Mouse (Mus musculus) intestine, embryonic 15.5 days (tissue): Measurements from ENCODE around the gene Slc12a1. TPM values are rescaled to one million over a fixed set of nuclear protein-coding genes. Genes with fewer than 3 reads are reported as not detected.
A peak's percentile ranks its signal among the peaks of the same experiment; 100 is the strongest.

Experiments used
- ATAC-seq: fragments of 200-750 bp; cut with Nextera tagmentation; 2 replicates; pipeline ENCODE4 v1.8.0; 2017; ENCODE audit warnings: moderate TSS enrichment, moderate library complexity
- H3K27ac ChIP-seq: fragments of 300-500 bp; sonication (generic); 2 replicates; pipeline ENCODE4 v1.5.1; 2015; ENCODE audit warnings: mild to moderate bottlenecking, inconsistent platforms
- H3K27me3 ChIP-seq: fragments of 300-500 bp; sonication (generic); replicated peaks from 2 replicates; pipeline ENCODE4 v1.6.1; 2015; ENCODE audit warnings: inconsistent platforms
- H3K36me3 ChIP-seq: fragments of 300-500 bp; sonication (generic); 2 replicates; pipeline ENCODE4 v1.6.1; 2015; ENCODE audit warnings: inconsistent platforms
- H3K4me1 ChIP-seq: fragments of 300-500 bp; sonication (generic); replicated peaks from 2 replicates; pipeline ENCODE4 v1.6.1; 2015; ENCODE audit warnings: inconsistent platforms
- H3K4me2 ChIP-seq: fragments of 300-500 bp; sonication (generic); replicated peaks from 2 replicates; pipeline ENCODE4 v1.6.1; 2015; ENCODE audit warnings: mild to moderate bottlenecking, inconsistent platforms
- H3K4me3 ChIP-seq: fragments of 300-500 bp; sonication (generic); replicated peaks from 2 replicates; pipeline ENCODE4 v1.5.1; 2015; ENCODE audit warnings: inconsistent platforms
- H3K9ac ChIP-seq: fragments of 300-500 bp; sonication (generic); 2 replicates; pipeline ENCODE4 v1.6.1; 2015; ENCODE audit warnings: inconsistent platforms
- H3K9me3 ChIP-seq: fragments of 300-500 bp; sonication (generic); 2 replicates; pipeline ENCODE4 v1.6.1; 2016; ENCODE audit warnings: inconsistent platforms
- WGBS: fragments of 180-500 bp; shearing (Covaris S2); methylation state at CpG from one replicate; pipeline ENCODE4 v1.1.7; 2015; 5-methylcytosine and 5-hydroxymethylcytosine counted together
- polyA plus RNA-seq: library from polyadenylated mRNA; unstranded; fragments of >200 nt; fragmentation: Nextera tagmentation; extraction: Ambion mirVana; gene quantifications from 2 replicates; pipeline ENCODE4 v1.2.1, GENCODE M21; 2015

The Slc12a1 gene
- polyA plus RNA-seq, 1 experiment from 2014 or later, result not detected

DNA sequence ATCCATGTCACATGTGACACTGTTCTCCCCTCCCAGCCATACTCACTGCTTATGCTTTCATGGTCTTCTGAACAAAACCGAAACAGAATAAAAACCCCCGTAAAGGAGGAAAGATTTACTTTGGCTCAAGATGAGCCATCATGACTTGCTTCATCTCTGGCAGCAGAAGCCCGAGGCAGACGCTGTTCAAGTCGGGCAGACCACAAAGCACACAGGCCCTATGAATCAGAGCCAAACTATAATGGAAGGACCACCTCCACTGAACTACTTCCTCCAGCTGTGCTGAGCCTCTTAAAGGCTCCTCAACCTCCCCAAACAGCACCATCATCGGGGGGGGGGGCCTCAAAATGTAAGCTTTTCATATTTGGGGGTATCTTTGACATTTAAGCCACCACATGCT is 65.0 kb downstream of the Slc12a1 start:
- H3K4me1 ChIP-seq, result no peaks in the 10 kb centered on the region
- no peak overlapping the region for H3K9ac ChIP-seq
- no peak for ATAC-seq
- no peaks in the 10 kb centered on the region for H3K36me3 ChIP-seq
- no peak overlapping the region for H3K27ac ChIP-seq
- no peak overlapping the region for H3K4me3 ChIP-seq
- H3K9me3 ChIP-seq, result no peaks in the 10 kb centered on the region
- H3K4me2 ChIP-seq, result no peak overlapping the region
- H3K27me3 ChIP-seq, result no peaks in the 10 kb centered on the region
- WGBS, result 73% methylated on average over 6 of the region's 6 CpGs

GRCm38 (mm10) chr2:125218566-125218965 is 66.3 kb downstream of the Slc12a1 start:
- H3K4me3 ChIP-seq, result no peak overlapping the region
- H3K27me3 ChIP-seq, result no peaks in the 10 kb centered on the region
- no peak overlapping the region for H3K27ac ChIP-seq
- no peaks in the 10 kb centered on the region for H3K36me3 ChIP-seq
- no peaks in the 10 kb centered on the region for H3K9me3 ChIP-seq
- no peaks in the 10 kb centered on the region for H3K4me1 ChIP-seq
- no peak for ATAC-seq
- WGBS, result 74% methylated on average over 1 of the region's 1 CpGs
- H3K4me2 ChIP-seq, result no peak overlapping the region
- no peak overlapping the region for H3K9ac ChIP-seq

GRCm38 (mm10) chr2:125219268-125219667 is 67.0 kb downstream of the Slc12a1 start:
- Histone ChIP-seq H3K9me3 (no peaks in the 10 kb centered on the region), H3K4me1 (no peaks in the 10 kb centered on the region), H3K4me3 (no peak overlapping the region), H3K36me3 (no peaks in the 10 kb centered on the region), H3K9ac (no peak overlapping the region), H3K27ac (no peak overlapping the region), H3K4me2 (no peak overlapping the region), H3K27me3 (no peaks in the 10 kb centered on the region)
- no peak for ATAC-seq
- 74% methylated on average over 3 of the region's 3 CpGs for WGBS

DNA sequence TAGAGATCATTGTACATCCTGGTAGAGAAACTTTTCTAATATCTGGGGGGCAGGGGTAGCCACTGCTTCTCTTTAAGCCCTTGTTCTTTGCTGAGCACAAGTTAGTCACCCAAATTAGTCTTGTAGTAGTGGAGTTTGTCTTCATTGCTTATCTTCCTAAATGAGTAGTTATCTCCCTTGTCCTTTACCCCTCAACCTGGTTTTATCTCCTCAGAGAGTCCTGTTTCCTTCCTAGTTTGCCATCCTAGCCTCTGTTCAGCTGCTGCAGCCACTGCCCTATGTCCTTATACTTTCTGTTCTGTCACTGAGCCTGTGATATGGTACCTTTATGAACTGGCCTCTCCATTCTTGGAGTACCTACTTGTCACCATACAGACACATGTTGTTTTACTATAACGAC is 69.4 kb downstream of the Slc12a1 start:
- no peak for ATAC-seq
- no peak overlapping the region for H3K4me3 ChIP-seq
- H3K27ac ChIP-seq, result no peak overlapping the region
- no peaks in the 10 kb centered on the region for H3K36me3 ChIP-seq
- H3K4me1 ChIP-seq, result no peaks in the 10 kb centered on the region
- H3K9me3 ChIP-seq, result no peaks in the 10 kb centered on the region
- H3K4me2 ChIP-seq, result no peak overlapping the region
- whole genome bisulfite sequencing, result 82% methylated on average over 1 of the region's 1 CpGs
- H3K9ac ChIP-seq, result no peak overlapping the region
- no peaks in the 10 kb centered on the region for H3K27me3 ChIP-seq

DNA sequence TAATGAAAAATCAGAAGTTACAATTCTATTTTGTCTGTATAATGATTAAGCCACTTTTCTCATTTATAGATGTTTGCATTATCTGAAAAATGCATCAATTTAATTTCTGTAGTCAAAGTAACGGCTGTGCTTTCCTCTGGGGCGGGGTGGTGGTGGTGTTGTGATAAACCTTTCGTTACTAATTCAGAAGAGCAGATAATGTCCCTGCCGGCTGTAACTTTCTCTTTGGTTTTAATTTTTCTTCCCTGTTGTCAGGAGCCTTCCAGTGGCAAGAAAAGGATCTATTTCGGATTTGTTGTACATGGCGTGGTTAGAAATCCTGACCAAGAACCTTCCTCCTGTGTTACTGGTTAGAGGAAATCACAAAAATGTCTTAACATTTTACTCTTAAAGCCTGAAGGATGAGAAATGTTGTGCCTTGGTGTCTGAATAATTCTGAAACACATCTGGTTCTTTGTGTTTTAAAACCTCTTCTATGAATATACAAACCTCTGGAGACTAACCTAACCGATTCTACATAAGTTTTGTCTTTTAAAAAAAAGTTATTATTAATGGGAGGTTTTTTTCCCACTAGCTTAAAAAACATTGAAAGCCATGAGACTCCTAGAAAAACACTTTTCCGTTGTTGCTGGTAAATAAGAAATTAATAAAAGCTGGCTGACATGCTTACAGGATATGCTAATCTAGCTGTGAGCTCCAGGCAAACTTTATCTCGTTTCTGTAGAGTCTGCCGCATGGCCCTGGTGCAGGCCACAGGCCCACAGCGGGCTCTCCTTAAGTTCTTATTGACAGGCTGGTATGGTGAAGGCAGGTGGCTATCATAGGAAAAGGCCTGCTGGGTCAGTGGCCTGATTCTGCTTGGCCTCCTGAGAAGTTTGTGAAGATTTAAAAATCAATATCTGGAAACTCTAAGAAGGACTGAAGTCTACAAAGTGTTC is 76.4 kb downstream of the Slc12a1 start:
- WGBS, result 77% methylated on average over 11 of the region's 11 CpGs
- ATAC-seq, result no peak

DNA sequence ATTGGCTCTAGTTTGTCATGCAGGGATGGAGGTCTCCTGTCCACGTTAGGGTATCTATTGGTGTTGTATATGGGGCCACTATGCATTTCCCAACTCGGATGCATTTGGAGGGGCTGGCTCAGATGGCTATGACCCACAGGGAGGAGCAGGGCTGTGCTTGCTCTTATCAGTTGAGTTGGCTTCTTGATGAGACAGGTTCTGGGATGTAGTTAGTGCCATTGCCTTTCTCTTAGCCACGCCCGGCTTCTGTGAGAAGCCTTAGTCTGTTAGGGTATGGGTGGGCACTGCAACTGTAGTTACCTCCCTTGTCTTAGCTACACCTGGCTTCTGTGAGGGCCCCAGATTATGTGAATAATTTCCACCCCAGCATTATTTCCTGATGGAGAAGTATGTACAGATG is 79.9 kb downstream of the Slc12a1 start:
- Histone ChIP-seq H3K9me3 (no peaks in the 10 kb centered on the region), H3K4me3 (no peak overlapping the region), H3K27me3 (no peaks in the 10 kb centered on the region), H3K9ac (no peak overlapping the region), H3K4me2 (no peak overlapping the region), H3K36me3 (no peaks in the 10 kb centered on the region), H3K4me1 (no peaks in the 10 kb centered on the region), H3K27ac (no peak overlapping the region)
- ATAC-seq, result no peak
- 83% methylated on average over 4 of the region's 4 CpGs for WGBS

More for the DNA sequence above, 76.4 kb downstream of the Slc12a1 start:
- no peak overlapping the region for H3K27ac ChIP-seq
- no peak overlapping the region for H3K4me2 ChIP-seq
- no peaks in the 10 kb centered on the region for H3K9me3 ChIP-seq
- no peaks in the 10 kb centered on the region for H3K36me3 ChIP-seq
- H3K4me3 ChIP-seq, result no peak overlapping the region
- H3K9ac ChIP-seq, result no peak overlapping the region
- no peaks in the 10 kb centered on the region for H3K4me1 ChIP-seq
- no peaks in the 10 kb centered on the region for H3K27me3 ChIP-seq

- no peak overlapping the region for H3K27ac ChIP-seq
- no peaks in the 10 kb centered on the region for H3K9me3 ChIP-seq
- H3K4me1 ChIP-seq, result no peaks in the 10 kb centered on the region
- no peak overlapping the region for H3K9ac ChIP-seq
- H3K27me3 ChIP-seq, result no peaks in the 10 kb centered on the region
- 63% methylated on average over 2 of the region's 2 CpGs for WGBS
- no peaks in the 10 kb centered on the region for H3K36me3 ChIP-seq
- ATAC-seq, result no peak
- H3K4me2 ChIP-seq, result no peak overlapping the region
- H3K4me3 ChIP-seq, result no peak overlapping the region
Observed at GRCm38 (mm10) chr2:125233537-125233936, 81.2 kb downstream of the Slc12a1 start.

DNA sequence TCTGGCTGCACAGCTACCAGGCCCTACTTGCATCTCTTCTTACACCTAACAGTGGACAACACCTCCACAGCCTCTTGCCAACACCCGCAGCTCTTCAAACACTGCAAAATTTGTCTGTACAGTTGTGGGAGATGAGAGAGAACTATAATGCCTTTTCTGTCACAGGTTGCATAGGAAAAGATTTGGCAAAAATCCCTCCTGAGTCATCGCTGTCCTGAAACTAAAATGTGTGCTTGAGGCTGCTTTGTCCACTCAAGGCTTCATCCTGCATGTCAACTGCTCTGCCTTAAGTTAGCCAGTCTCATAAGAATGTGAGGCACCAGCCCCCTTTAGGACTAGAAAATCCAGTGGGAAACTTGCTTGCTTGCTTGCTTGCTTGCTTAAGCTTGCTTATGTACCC is 81.7 kb downstream of the Slc12a1 start:
- WGBS, result 69% methylated on average over 2 of the region's 2 CpGs
- no peak overlapping the region for H3K27ac ChIP-seq
- no peaks in the 10 kb centered on the region for H3K36me3 ChIP-seq
- no peak overlapping the region for H3K4me3 ChIP-seq
- no peaks in the 10 kb centered on the region for H3K27me3 ChIP-seq
- no peak overlapping the region for H3K9ac ChIP-seq
- H3K4me2 ChIP-seq, result no peak overlapping the region
- no peaks in the 10 kb centered on the region for H3K9me3 ChIP-seq
- ATAC-seq, result no peak
- H3K4me1 ChIP-seq, result no peaks in the 10 kb centered on the region

DNA sequence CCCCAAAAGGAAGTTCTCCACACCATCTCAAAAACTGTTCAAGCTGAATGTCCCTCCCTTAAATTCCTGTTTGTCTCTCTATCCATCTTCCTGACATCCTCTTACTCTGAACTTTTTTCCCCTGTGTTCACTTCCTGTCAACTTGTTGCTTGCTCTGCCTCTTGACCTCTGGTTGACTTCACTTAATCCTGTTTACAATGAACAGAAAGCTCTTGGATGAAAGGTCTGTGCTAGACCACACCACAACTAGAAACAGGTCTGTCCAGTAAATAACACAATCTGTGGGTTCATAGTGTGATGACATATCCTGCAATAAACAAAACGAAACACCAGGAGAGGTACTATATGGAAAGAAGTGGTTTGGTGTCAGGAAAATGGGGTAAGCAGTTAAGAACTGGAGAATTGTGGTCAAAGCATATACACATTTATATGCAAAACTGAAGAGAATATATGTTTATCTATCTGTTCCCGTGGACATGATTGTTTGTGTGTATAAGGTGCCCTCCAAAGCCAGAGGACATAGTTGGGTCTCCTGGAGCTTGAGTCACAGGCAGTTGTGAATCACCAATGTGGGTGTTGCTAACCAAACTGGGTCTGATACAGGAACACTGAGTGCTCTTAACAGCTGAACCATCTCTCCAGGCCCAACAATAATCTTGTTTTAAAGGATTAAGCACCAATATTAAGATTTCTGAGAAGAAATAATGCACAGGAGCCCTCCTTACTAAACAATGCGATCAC is 93.4 kb downstream of the Slc12a1 start:
- H3K4me1 ChIP-seq, result no peaks in the 10 kb centered on the region
- no peak overlapping the region for H3K4me3 ChIP-seq
- H3K27me3 ChIP-seq, result no peaks in the 10 kb centered on the region
- ATAC-seq, result no peak
- H3K36me3 ChIP-seq, result peaks cover 3% of the 10 kb centered on the region
- H3K9ac ChIP-seq, result no peak overlapping the region
- no peak overlapping the region for H3K27ac ChIP-seq
- H3K4me2 ChIP-seq, result no peak overlapping the region
- 73% methylated on average over 3 of the region's 3 CpGs for WGBS
- H3K9me3 ChIP-seq, result no peaks in the 10 kb centered on the region

DNA sequence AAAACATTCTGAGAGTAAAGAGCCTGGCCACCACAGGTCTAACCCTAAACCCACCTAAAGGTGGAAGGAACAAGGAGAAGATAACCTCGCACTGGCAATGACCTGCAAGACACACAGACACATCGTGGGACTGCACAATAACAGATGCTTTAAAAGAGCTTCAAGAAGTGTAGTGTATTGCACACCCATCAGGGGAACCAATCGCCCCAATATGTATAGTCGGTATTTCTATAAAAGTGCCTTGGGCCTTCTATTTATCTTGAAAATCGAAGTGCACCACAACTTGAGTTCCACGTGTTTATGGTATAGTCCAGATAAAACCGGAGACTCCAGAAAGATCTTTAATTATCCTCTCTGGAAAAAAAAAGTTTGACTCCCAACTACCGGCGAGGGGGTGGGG is 94.4 kb downstream of the Slc12a1 start:
- no peaks in the 10 kb centered on the region for H3K9me3 ChIP-seq
- H3K4me1 ChIP-seq, result no peaks in the 10 kb centered on the region
- peak overlapping the region; percentile 86 for H3K9ac ChIP-seq
- peak overlapping the region; percentile 93; the same call in 1 of the 2 replicates for H3K27ac ChIP-seq
- H3K27me3 ChIP-seq, result no peaks in the 10 kb centered on the region
- 11% methylated on average over 9 of the region's 9 CpGs for WGBS
- peak; percentile 3 for ATAC-seq
- peaks cover 6% of the 10 kb centered on the region for H3K36me3 ChIP-seq
- H3K4me2 ChIP-seq, result peak overlapping the region; percentile 71
- peak overlapping the region; percentile 77 for H3K4me3 ChIP-seq

DNA sequence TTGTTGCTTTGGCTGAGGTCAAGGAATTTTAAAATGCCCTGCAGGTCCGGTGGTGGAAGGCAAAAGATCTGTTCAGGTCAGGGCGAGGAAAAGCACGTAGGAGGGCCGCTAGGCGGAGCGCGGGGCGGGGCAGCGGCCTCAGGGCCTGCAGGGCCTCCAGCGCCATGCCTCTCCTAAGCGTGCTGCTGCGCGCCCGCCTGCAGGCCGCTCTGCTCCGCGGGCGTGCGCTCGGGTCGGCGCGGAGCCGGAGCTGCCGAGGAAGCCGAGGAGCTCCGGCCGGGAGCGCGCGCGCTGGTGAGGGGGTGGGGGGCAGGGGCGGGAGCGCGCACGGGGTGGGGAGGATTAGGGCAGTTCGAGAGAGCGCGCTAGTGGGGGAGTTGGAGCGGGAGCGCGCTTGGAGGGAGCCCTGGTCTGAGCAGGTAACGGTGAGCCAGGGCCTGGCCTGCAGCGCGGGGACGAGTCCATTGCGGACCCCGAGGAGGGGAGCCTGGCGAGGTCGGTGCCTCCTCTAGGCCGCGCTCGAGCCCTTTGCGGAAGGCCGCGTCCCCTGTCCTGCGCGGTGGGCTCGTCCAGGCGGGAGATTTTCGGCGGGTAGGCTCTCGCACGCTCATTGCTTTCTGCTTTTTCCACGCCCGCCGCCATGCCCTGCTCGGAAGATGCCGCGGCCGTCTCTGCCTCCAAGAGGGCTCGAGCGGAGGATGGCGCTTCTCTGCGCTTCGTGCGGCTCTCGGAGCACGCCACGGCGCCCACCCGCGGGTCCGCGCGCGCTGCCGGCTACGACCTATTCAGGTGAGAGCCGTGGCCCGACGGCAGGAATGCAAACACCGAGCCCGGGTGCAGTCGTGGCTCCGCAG is 95.0 kb downstream of the Slc12a1 start, which contains the start of gene Dut:
Dut (plus strand) TSS at position 83 of the 854 bp plus-strand sequence.
- Histone ChIP-seq H3K27me3 (no peaks in the 10 kb centered on the region), H3K4me3 (peak within 1 kb of the TSS; percentile 77), H3K9me3 (no peaks in the 10 kb centered on the region), H3K9ac (peak within 1 kb of the TSS; percentile 86), H3K27ac (peak within 1 kb of the TSS; percentile 93), H3K4me1 (no peaks in the 10 kb centered on the region), H3K4me2 (peak within 1 kb of the TSS; percentile 71), H3K36me3 (peaks cover 6% of the 10 kb centered on the region)
- ATAC-seq, result peak; percentile 99
- under 1% methylated on average over 96 of the region's 96 CpGs for WGBS

GRCm38 (mm10) chr2:125247962-125248235 is 95.6 kb downstream of the Slc12a1 start:
- Histone ChIP-seq H3K4me1 (no peaks in the 10 kb centered on the region), H3K27me3 (no peaks in the 10 kb centered on the region), H3K36me3 (peaks cover 6% of the 10 kb centered on the region), H3K4me3 (peak overlapping the region; percentile 77), H3K27ac (peak overlapping the region; percentile 93), H3K9me3 (no peaks in the 10 kb centered on the region), H3K9ac (peak overlapping the region; percentile 86), H3K4me2 (peak overlapping the region; percentile 71)
- WGBS, result under 1% methylated on average over 9 of the region's 9 CpGs
- ATAC-seq, result no peak
